Mouse (Mus musculus) cerebellum, adult 11-12 months (tissue): Measurements from ENCODE around the gene Acbd3.

ENCODE experiments used
- DNase-seq: peaks from one replicate; pipeline ENCODE4 v3.0.0; 2022

Acbd3 gene

DNA sequence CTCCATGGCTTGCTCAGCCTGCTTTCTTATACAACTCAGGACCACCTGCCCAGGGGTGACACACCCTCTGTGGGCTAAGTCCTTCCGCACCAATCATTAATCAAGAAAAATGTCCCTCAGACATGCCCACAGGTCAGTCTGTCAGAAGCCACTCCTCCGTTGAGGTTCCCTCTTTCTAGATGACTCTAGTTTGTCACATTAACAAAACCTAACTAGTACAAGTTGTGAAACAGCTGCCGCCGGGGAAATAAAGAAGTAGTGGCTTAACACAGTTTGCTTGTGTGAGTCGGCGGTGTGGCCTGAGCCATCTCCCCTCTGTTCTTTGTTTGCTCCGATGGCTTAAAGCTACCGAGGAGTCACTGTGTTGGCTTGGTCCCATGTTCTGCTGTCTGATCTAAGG is 36.8 kb downstream of the Acbd3 start:
- no peak for DNase-seq

DNA sequence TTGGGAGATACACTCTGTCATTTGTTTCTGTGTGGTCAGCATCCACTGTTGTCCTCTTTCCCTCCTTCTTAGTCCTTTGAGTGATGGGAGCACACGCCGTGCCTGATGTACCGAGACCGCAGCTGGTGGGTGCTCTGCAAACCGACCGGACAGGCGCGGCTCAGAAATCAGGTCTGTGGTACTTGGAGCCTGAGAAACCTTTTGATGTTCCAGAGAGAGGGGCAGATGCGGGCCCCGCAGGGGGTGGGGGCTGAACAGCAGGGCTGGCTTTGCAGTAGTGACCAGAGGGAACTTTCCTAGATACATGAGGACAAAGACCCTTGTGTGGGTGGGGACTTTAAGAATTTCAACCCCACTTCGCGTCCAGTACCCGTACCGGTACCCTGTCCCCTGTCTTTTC is 37.5 kb downstream of the Acbd3 start:
- DNase-seq = peak; percentile 50

DNA sequence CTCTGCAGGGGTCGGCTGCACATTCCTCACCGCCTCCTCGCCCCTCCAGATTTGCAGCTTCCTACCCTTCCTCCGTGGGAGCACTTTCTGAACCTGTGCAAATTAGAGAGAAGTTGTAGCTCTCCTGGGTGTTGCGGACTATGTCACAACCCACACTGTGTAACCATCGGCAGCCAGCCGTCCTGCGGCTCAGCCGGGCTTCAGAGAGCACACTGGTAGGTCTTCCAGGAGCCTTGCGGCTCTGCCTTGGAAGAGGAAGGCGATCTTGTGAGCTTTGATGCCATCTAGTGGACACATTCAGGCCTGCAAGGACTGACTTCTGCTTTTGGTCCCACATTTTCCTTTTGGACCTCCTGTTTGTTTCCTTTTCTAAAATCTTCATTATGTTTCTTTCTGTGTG is 38.0 kb downstream of the Acbd3 start:
- DNase-seq = peak; percentile 83

- no peak for DNase-seq
Measured at GRCm38 (mm10) chr1:180765393-180765792, 39.5 kb downstream of the Acbd3 start.

GRCm38 (mm10) chr1:180766557-180766956 is 40.7 kb downstream of the Acbd3 start:
- DNase-seq = no peak

- DNase-seq = no peak
Measured at GRCm38 (mm10) chr1:180767541-180768333, 41.9 kb downstream of the Acbd3 start.

DNA sequence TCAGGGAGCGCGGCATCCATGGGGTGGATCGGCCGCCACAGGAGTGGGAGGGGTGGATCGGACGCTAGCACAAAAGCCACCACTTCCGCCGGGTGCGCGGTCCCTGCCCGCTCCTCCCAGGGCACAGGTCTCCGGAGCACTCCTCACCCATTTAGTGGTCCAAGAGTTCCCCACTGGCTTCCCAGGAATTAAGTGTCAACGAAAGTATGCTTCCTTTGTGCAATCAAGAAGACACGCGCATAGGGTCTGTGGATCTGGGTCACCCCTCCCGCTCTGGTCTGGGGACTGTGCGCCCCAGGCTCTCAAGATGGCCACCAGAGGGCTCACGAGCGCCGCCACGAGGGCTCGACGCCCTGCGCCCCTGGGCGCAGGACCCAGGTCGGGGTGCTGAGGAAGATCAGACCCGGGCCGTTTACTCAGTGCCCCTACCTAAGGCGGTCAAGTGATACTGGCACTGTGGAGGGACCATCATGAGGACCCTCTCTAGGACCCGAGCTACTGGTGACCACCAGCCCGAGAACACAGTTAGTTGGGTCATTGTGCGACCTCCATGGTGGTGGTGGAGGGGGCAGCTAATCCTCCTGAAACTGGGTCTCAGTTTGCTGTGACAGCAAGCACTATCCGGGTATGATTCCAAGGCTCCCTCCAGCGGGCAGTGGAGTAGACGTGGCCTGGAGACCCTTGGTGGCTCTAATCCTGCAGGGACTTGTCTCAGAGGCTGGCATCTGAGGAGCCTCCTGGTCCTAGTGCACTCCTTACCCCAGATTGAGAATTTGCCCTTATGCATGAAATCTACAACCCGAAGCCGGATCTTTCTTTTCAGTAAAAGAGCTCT is 42.7 kb downstream of the Acbd3 start:
- peak; percentile 86 for DNase-seq

DNA sequence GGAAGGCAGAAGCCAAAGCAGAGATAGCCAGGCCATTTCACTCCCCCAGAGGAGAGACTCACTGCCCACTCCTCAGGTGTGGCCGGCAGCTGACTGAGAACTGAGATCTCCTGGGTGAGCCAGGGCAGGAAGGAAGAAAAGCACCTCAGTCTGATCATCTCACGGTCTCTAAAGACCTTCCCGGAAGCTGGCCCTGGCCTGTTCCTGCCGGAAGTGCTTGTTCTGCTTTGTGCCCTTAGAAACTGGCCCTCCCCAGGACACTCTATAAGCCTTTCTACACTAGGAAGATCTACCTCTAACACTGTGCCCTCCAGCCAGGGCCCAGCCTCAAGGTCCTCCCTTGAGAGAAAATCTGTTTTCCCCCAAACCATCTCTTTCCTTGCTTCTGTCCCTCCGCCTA is 45.5 kb downstream of the Acbd3 start:
- DNase-seq = no peak

GRCm38 (mm10) chr1:180771722-180772121 is 45.9 kb downstream of the Acbd3 start:
- DNase-seq = no peak

GRCm38 (mm10) chr1:180772291-180772690 is 46.4 kb downstream of the Acbd3 start:
- DNase-seq = no peak

- DNase-seq = no peak
Measured at GRCm38 (mm10) chr1:180774664-180775063, 48.8 kb downstream of the Acbd3 start.

DNA sequence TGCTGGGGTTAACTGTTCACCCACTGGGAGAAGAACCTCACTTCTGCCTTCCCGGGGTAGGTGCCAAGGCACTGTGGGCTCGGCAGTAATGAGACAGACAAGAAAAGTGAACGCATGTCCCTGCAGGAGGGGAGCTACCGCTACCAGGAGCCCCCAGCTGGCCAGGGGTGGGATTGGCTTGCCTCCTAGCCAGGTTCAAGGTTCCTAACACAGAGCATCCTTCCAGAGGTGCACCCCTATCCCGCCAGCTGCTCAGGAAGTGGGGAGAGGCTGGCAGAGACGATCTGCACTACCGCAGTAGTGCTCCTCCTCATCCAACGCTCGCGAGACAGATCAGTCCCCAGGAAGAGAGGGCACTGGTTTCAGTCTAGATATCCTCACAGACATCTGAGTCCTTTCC is 49.5 kb downstream of the Acbd3 start:
- no peak for DNase-seq

- DNase-seq = no peak
Measured at GRCm38 (mm10) chr1:180775849-180776493, 50.1 kb downstream of the Acbd3 start.

DNA sequence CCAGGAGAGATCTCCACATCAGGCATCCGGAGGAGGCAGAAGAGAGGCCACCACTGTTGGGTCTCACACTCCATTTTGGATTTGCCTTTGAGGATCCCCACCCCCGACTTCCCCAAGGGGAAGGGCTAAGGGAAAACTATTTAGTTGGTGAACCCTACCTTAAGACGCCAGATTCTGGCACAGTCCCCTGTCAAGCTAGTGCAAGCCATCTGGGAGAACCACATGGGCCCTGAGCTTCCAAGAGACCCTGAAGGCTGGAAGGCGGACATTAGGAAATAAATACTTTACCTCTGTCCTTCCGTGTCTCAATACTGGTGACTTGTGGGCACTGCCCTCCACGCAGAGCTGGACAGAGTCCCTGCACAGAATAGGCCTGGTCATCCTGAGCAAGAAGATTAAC is 50.7 kb downstream of the Acbd3 start:
- peak; percentile 55 for DNase-seq

DNA sequence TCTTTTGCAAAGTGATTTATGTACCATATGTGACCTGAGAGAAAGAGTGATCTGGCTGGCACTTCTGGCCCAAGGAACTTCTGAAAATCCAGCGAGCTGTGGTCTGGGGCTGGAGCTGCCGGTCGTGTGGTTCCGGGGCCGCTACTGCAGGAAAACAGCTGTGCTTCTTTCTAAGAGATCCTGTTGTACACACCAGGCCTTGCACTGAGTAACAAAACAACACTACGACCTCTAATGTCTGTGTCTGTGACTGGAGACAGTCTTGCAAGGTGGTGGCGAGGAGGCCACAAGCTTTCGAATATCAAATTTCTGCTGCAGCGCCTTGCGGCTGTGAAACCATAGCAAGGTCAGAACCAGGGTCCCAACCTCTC is 51.4 kb downstream of the Acbd3 start:
- no peak for DNase-seq

DNA sequence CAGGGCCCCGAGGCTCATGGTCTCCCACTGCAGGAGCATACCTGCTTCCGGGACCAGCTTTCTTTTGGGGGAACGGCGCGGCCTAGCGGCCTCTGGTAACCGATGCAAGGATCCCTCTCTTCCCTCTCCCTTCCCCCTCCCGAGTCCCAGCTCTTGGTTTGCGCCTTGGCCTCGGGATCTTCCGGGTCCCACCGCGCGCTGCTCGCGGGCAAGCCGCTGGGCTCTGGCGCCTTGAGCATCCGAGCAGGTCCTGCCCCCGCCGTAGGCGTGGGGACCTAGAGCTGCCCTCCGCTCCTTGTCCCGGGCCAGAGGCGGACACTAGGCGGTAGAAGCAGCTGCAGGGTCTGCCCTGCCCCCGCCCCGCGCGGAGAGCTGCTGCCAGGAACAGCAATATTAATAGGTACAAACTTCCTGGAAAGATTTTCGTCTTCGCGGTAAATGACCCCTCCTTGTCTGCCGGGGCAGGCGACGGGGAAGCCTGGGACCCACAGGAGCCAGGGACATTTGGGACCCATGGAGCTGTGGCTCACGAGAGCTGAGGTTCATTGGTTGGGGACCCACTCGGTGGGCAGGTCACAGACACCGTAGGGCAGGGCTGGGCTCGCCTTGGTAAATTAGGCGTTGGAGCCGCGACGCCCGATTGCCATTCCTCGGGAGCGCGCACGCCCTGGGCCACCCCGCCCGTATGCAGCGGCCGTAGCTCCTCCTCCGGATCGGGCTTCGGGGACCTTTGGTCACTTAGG is 52.0 kb downstream of the Acbd3 start:
- DNase-seq = peak; percentile 92

- no peak for DNase-seq
Measured at GRCm38 (mm10) chr1:180778403-180778754, 52.5 kb downstream of the Acbd3 start.

DNA sequence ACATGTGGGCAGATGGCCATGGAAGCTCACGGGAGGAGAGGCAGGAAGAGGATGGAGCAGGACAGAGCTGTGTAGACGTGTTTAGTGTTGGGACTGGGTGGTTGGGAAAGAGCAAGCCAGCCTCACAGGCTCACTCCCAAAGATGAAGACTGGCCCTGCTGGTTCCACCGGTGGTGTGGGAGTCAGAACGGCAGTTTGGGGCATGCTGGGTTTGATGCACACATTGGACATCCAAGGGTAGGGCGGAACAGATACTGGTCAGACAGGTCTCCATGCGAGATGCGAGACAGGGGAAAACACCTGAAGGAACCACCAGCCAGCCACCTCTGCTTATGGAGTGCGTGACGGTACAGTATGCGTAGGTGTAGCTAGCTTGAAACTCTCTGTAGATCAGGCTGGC is 53.1 kb downstream of the Acbd3 start:
- no peak for DNase-seq

GRCm38 (mm10) chr1:180780291-180780690 is 54.4 kb downstream of the Acbd3 start:
- no peak for DNase-seq

- no peak for DNase-seq
Measured at GRCm38 (mm10) chr1:180781250-180781649, 55.4 kb downstream of the Acbd3 start.

DNA sequence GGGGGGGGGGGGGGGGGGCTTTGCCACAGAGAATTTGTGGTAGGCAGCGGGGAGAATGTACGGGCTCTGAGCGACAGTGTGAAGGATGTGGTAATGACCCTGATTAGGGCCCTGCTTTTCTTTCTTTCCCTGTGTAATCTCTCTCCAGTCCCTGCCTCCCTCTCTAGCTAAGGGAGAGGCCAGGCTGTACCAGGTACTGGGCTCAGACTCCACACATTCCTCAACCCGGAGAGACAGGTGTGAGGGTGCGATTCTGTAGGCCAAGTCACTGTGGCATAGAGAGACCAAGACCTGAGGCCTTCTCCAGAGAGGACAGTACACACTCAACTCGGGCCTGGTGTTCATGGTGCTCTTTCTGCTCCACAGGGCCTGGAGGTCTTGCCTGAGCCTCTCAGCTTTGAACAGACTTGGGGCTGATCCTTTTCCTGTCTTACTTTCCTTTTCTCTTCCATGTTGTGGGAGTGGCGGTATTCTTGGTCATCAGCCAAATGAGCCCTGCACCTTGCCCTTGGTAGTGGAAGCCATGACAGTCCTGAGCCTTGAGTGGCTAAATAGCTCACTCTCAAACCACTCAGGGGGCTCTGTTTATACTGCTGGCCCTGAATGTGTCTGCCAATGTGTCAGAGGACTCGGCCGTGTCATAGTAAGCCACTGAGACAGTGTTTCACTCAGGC is 57.2 kb downstream of the Acbd3 start:
- DNase-seq = no peak

DNA sequence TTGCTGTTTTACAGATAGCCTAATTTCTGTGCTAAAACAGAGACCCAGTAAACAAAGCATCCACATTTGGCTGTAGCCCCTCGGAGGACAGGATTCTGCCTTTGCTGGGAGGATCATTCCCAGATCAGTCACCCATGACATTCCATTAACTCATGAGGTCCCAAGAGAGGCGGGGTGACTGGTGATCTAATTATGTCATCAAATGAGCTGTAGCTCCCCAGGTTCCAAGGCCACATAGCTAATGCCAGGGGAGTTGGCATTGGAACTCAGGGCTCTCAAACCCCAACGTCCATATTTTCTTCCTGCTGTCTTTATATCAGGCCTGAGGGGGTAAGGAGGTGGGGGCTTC is 57.7 kb downstream of the Acbd3 start:
- no peak for DNase-seq
